Mouse (Mus musculus): Measurements from ENCODE around the gene Stap2.

GRCm38 (mm10) chr17:56024931-56025330, 19.5 kb upstream of the Stap2 start:
- no peak for TF ChIP-seq CTCF (IDR thresholded peaks at IDR 0.05; ENCODE audit: low read depth, low read length)
- TF ChIP-seq EP300 (IDR thresholded peaks at IDR 0.05; ENCODE audit: insufficient read depth, low read depth, low read length) = no peak

Data from ES-Bruce4 (cell line).